Mouse (Mus musculus) MEL (cell line): ENCODE results near the gene Chd6. TPM values are rescaled to one million over a fixed set of nuclear protein-coding genes. Genes with fewer than 3 reads are reported as not detected.

Experiments used
- DNase-seq: peaks from one replicate; pipeline ENCODE4 v3.0.0; 2011; ENCODE audit warnings: low read depth, low spot score
- H3K27ac ChIP-seq: 2 replicates; pipeline ENCODE4 v1.5.1; 2012; ENCODE audit warnings: low read depth, mild to moderate bottlenecking, control low read depth, low read length, moderate library complexity; ENCODE audit not compliant: control insufficient read depth
- H3K27me3 ChIP-seq, 2 experiments: fragments of 150-350 bp in 1 of 2; sonication (generic) in 1 of 2; 2 replicates each; pipeline ENCODE4 v1.6.1; 2012; ENCODE audit warnings: low read length in 2 of 2, mild to moderate bottlenecking in 2 of 2, improper control_type of control experiment in 1 of 2, moderate library complexity in 1 of 2; ENCODE audit not compliant: insufficient read depth in 2 of 2, control insufficient read depth in 1 of 2
- H3K36me3 ChIP-seq, 2 experiments: 2 replicates each; pipeline ENCODE4 v1.6.1; 2012 to 2014; ENCODE audit warnings: low read length in 2 of 2, improper control_type of control experiment in 1 of 2, inconsistent platforms in 1 of 2, mild to moderate bottlenecking in 1 of 2; ENCODE audit not compliant: insufficient read depth in 2 of 2, control insufficient read depth in 1 of 2
- H3K4me1 ChIP-seq, 2 experiments: fragments of 150-350 bp in 1 of 2; sonication (generic) in 1 of 2; 2 replicates each; pipeline ENCODE4 v1.6.1; 2012; ENCODE audit warnings: low read length in 2 of 2, improper control_type of control experiment in 1 of 2, mild to moderate bottlenecking in 1 of 2; ENCODE audit not compliant: insufficient read depth in 2 of 2, control insufficient read depth in 1 of 2
- H3K4me3 ChIP-seq, 2 experiments: fragments of 150-350 bp in 1 of 2; sonication (generic) in 1 of 2; 2 replicates each; pipeline ENCODE4 v1.5.1; 2012; ENCODE audit warnings: low read depth in 2 of 2, low read length in 2 of 2, mild to moderate bottlenecking in 2 of 2, moderate library complexity in 2 of 2, control low read depth in 1 of 2, improper control_type of control experiment in 1 of 2; ENCODE audit not compliant: control insufficient read depth in 1 of 2, insufficient read depth in 1 of 2
- H3K79me2 ChIP-seq: 2 replicates; pipeline ENCODE4 v1.6.1; 2012; ENCODE audit warnings: mild to moderate bottlenecking, low read length, moderate library complexity; ENCODE audit not compliant: control insufficient read depth, poor library complexity, insufficient read depth
- H3K9ac ChIP-seq: 2 replicates; pipeline ENCODE4 v1.6.1; 2012; ENCODE audit warnings: low read depth, mild to moderate bottlenecking, control low read depth, low read length, moderate library complexity; ENCODE audit not compliant: control insufficient read depth, poor library complexity, severe bottlenecking
- H3K9me3 ChIP-seq: fragments of 150-350 bp; sonication (generic); replicated peaks from 2 replicates; pipeline ENCODE4 v1.6.1; 2012; ENCODE audit warnings: mild to moderate bottlenecking, low read length, improper control_type of control experiment, moderate library complexity; ENCODE audit not compliant: insufficient read depth
- BHLHE40 ChIP-seq: IDR thresholded peaks from 2 replicates; pipeline ENCODE4 v1.6.1; 2012; ENCODE audit warnings: low read depth, mild to moderate bottlenecking, inconsistent platforms, low read length, improper control_type of control experiment, borderline replicate concordance
- CHD2 ChIP-seq: IDR thresholded peaks from 2 replicates; pipeline ENCODE4 v1.6.1; 2011; ENCODE audit warnings: low read length, improper control_type of control experiment
- ELF1 ChIP-seq: IDR thresholded peaks from 2 replicates; pipeline ENCODE4 v1.6.1; 2014; ENCODE audit warnings: low read depth, mild to moderate bottlenecking, inconsistent platforms, low read length, improper control_type of control experiment, moderate library complexity
- EP300 ChIP-seq, 2 experiments: IDR thresholded peaks; 2 replicates each; pipeline ENCODE4 v1.6.1; 2011; ENCODE audit warnings: improper control_type of control experiment in 2 of 2, low read length in 2 of 2, low read depth in 1 of 2, mild to moderate bottlenecking in 1 of 2
- ETS1 ChIP-seq: IDR thresholded peaks from 2 replicates; pipeline ENCODE4 v1.6.1; 2012; ENCODE audit warnings: low read depth, mild to moderate bottlenecking, inconsistent platforms, low read length, improper control_type of control experiment, moderate library complexity
- GABPA ChIP-seq: IDR thresholded peaks from 2 replicates; pipeline ENCODE4 v1.6.1; 2012; ENCODE audit warnings: low read depth, mild to moderate bottlenecking, inconsistent platforms, low read length, improper control_type of control experiment, moderate library complexity
- GATA1 ChIP-seq: IDR thresholded peaks from 2 replicates; pipeline ENCODE4 v1.6.1; 2011; ENCODE audit warnings: low read depth, low read length, improper control_type of control experiment
- HCFC1 ChIP-seq: IDR thresholded peaks from 2 replicates; pipeline ENCODE4 v1.6.1; 2012; ENCODE audit warnings: low read depth, mild to moderate bottlenecking, inconsistent platforms, low read length, improper control_type of control experiment, moderate library complexity
- JUND ChIP-seq: IDR thresholded peaks from 2 replicates; pipeline ENCODE4 v1.6.1; 2011; ENCODE audit warnings: low read depth, mild to moderate bottlenecking, improper control_type of control experiment, low read length
- KAT2A ChIP-seq: conservative IDR thresholded peaks from 2 replicates; pipeline ENCODE4 v1.6.1; 2012; ENCODE audit warnings: low read depth, low read length, improper control_type of control experiment, inconsistent platforms
- MAX ChIP-seq: IDR thresholded peaks from 2 replicates; pipeline ENCODE4 v1.6.1; 2011; ENCODE audit warnings: low read length, improper control_type of control experiment
- MAZ ChIP-seq: IDR thresholded peaks from 2 replicates; pipeline ENCODE4 v1.6.1; 2012; ENCODE audit warnings: low read depth, mild to moderate bottlenecking, inconsistent platforms, low read length, improper control_type of control experiment
- MYB ChIP-seq: IDR thresholded peaks from 2 replicates; pipeline ENCODE4 v1.6.1; 2011; ENCODE audit warnings: mild to moderate bottlenecking, low read depth, low read length, improper control_type of control experiment
- MYC ChIP-seq: IDR thresholded peaks from 2 replicates; pipeline ENCODE4 v1.6.1; 2011; ENCODE audit warnings: low read depth, mild to moderate bottlenecking, low read length, improper control_type of control experiment, moderate library complexity
- NELFE ChIP-seq: IDR thresholded peaks from 2 replicates; pipeline ENCODE4 v1.6.1; 2011; ENCODE audit warnings: low read depth, low read length, improper control_type of control experiment
- NRF1 ChIP-seq: IDR thresholded peaks from 2 replicates; pipeline ENCODE4 v1.6.1; 2014; ENCODE audit warnings: low read depth, mild to moderate bottlenecking, inconsistent platforms, low read length, improper control_type of control experiment, moderate library complexity; ENCODE audit not compliant: poor library complexity, insufficient read depth, severe bottlenecking
- POLR2AphosphoS2 ChIP-seq: IDR thresholded peaks from 2 replicates; pipeline ENCODE4 v1.6.1; 2011; ENCODE audit warnings: low read length, improper control_type of control experiment
- RCOR1 ChIP-seq: IDR thresholded peaks from 2 replicates; pipeline ENCODE4 v1.6.1; 2012; ENCODE audit warnings: low read depth, mild to moderate bottlenecking, inconsistent platforms, low read length, improper control_type of control experiment
- SIN3A ChIP-seq: IDR thresholded peaks from 2 replicates; pipeline ENCODE4 v1.6.1; 2012; ENCODE audit warnings: low read length, improper control_type of control experiment, inconsistent platforms
- SMC3 ChIP-seq: IDR thresholded peaks from 2 replicates; pipeline ENCODE4 v1.6.1; 2011; ENCODE audit warnings: low read depth, low read length, improper control_type of control experiment
- TBP ChIP-seq: IDR thresholded peaks from 2 replicates; pipeline ENCODE4 v1.8.0; 2011; ENCODE audit warnings: low read depth, low read length, improper control_type of control experiment
- TCF12 ChIP-seq: IDR thresholded peaks from 2 replicates; pipeline ENCODE4 v1.6.1; 2014; ENCODE audit warnings: low read depth, mild to moderate bottlenecking, inconsistent platforms, low read length, improper control_type of control experiment, moderate library complexity
- USF2 ChIP-seq, 2 experiments: IDR thresholded peaks; 2 replicates each; pipeline ENCODE4 v1.6.1; 2011 to 2012; ENCODE audit warnings: improper control_type of control experiment in 2 of 2, low read length in 2 of 2, borderline replicate concordance in 1 of 2, inconsistent platforms in 1 of 2, low read depth in 1 of 2, mild to moderate bottlenecking in 1 of 2; ENCODE audit not compliant: insufficient read depth in 1 of 2
- ZC3H11A ChIP-seq: IDR thresholded peaks from 2 replicates; pipeline ENCODE4 v1.6.1; 2012; ENCODE audit warnings: low read depth, mild to moderate bottlenecking, inconsistent platforms, low read length, improper control_type of control experiment
- ZKSCAN1 ChIP-seq: IDR thresholded peaks from 2 replicates; pipeline ENCODE4 v1.6.1; 2012; ENCODE audit warnings: low read depth, mild to moderate bottlenecking, inconsistent platforms, low read length, improper control_type of control experiment, moderate library complexity
- polyA plus RNA-seq, 2 experiments: library from polyadenylated mRNA; stranded (reverse) in 1 of 2; unstranded in 1 of 2; fragments of >175 nt in 1 of 2; fragments of >200 nt in 1 of 2; gene quantifications; 2 replicates each; pipeline versions ENCODE4 v1.2.1 to v1.2.4; 2012; ENCODE audit warnings: low replicate concordance in 2 of 2, low read depth in 1 of 2; ENCODE audit not compliant: insufficient read length in 2 of 2, insufficient read depth in 1 of 2, missing spikeins in 1 of 2
- total RNA-seq: library from RNA; depleted of rRNA; stranded (reverse); fragments of 300-350 nt; gene quantifications from 2 replicates; pipeline ENCODE4 v1.2.3, GENCODE M21; 2012

Gene Chd6
- total and polyA plus RNA-seq, 3 experiments: 9.7 to 200 (median 15.4) TPM

GRCm38 (mm10) chr2:161065594-161065993 is 43.3 kb downstream of the Chd6 start (continued):
- TF ChIP-seq MAX: no peak
- no peak; the same call in 1 of the 2 replicates for TF ChIP-seq SIN3A
- no peak; the same call in 1 of the 2 replicates for TF ChIP-seq MYC
- TF ChIP-seq POLR2AphosphoS2: no peak
- TF ChIP-seq MAZ: no peak
- 0 out of 2 replicates have a peak, but pooled peaks have one; percentile 60 for TF ChIP-seq GATA1
- TF ChIP-seq NELFE: no peak
- no peak for TF ChIP-seq MYB
- TF ChIP-seq RCOR1: peak; percentile 47; the same call in 1 of the 2 replicates
- TF ChIP-seq BHLHE40: no peak
- no peak for TF ChIP-seq JUND
- TF ChIP-seq TBP: no peak
- TF ChIP-seq HCFC1: no peak
- TF ChIP-seq, all 39 proteins: peak for 8

GRCm38 (mm10) chr2:161064836-161065235 is 44.0 kb downstream of the Chd6 start:
- Histone ChIP-seq H3K4me3 (peak overlapping the region in 1 of 2 experiments; percentile 39; a peak in 2 of 4 replicates), H3K4me1 (peaks cover 7 to 16% of the 10 kb centered on the region in 2 experiments)
- DNase-seq: peak; percentile 58
- TF ChIP-seq TCF12 (peak; percentile 56), EP300 (IDR thresholded peaks at IDR 0.05; ENCODE audit: low read depth in 1 of 2, low read length in 2 of 2) (peak; percentile 60 to 61; a peak in 3 of 4 replicates), SIN3A (peak; percentile 48; the same call in 1 of the 2 replicates), ETS1 (peak; percentile 41), RCOR1 (peak; percentile 60), GATA1 (peak; percentile 55), SMC3 (no peak), MYC (no peak), GABPA (no peak)
- TF ChIP-seq, all 39 proteins: peak for 6
- peaks cover 9% of the 10 kb centered on the region for H3K79me2 ChIP-seq
- H3K27me3 ChIP-seq: no peaks in the 10 kb centered on the region
- H3K9me3 ChIP-seq: no peaks in the 10 kb centered on the region
- peak overlapping the region; percentile 90 for H3K27ac ChIP-seq
- peaks cover 0 to 14% of the 10 kb centered on the region in 2 experiments; a peak in 2 of 4 replicates for H3K36me3 ChIP-seq
- H3K9ac ChIP-seq: 0 out of 2 replicates have a peak overlapping the region, but pooled peaks have one; percentile 72

GRCm38 (mm10) chr2:161058841-161059240 is 50.0 kb downstream of the Chd6 start:
- Histone ChIP-seq H3K4me1 (peaks cover under 1 to 3% of the 10 kb centered on the region in 2 experiments; a peak in 1 of 4 replicates), H3K9ac (no peak overlapping the region), H3K9me3 (no peaks in the 10 kb centered on the region), H3K79me2 (peaks cover 4% of the 10 kb centered on the region; the same call in 1 of the 2 replicates), H3K4me3 (no peak overlapping the region), H3K36me3 (peaks cover 0 to 6% of the 10 kb centered on the region in 2 experiments; a peak in 2 of 4 replicates), H3K27me3 (no peaks in the 10 kb centered on the region), H3K27ac (no peak overlapping the region)
- no peak for DNase-seq
- TF ChIP-seq NRF1 (no peak), USF2 (IDR thresholded peaks at IDR 0.05; ENCODE audit: borderline replicate concordance in 1 of 2, insufficient read depth in 1 of 2, low read depth in 1 of 2, low read length in 2 of 2) (no peak), CHD2 (no peak), KAT2A (no peak), MYB (no peak), MAZ (no peak), BHLHE40 (no peak), ELF1 (no peak), ZC3H11A (no peak), ZKSCAN1 (no peak), HCFC1 (no peak), GATA1 (no peak)
